ENCODE assay signal across 14 mouse cellular contexts in genomic region chr7:100758718-100759117, GRCm38 (mm10). TPM values are rescaled to one million over a fixed set of nuclear protein-coding genes. Genes with fewer than 3 reads are reported as not detected.
A peak's percentile ranks its signal among the peaks of the same experiment; 100 is the strongest.
DNase-seq lines count a peak whose midpoint lies in the region; ATAC-seq and TF ChIP-seq lines count a peak whose summit lies in the region.
"Had no signal": no experiment of that assay in that cellular context is flagged by ENCODE, and none has a peak within 500 bp of the region (broad histone marks: within the 10 kb centered on the region; RNA-seq: fewer than 3 reads in every experiment).

No protein-coding gene starts in this region.

- no peaks in the 10 kb centered on the region for H3K27me3 ChIP-seq in hindbrain, embryonic 14.5 days (ENCODE audit: control insufficient read depth, insufficient read depth, low read length)
- H3K27me3 ChIP-seq in hindbrain, embryonic 10.5 days (ENCODE audit: insufficient read depth, poor library complexity, severe bottlenecking), result no peaks in the 10 kb centered on the region

- H3K9me3 ChIP-seq in hindbrain, embryonic 14.5 days (ENCODE audit: control insufficient read depth, low read length), result no peaks in the 10 kb centered on the region; the same call in 1 of the 2 replicates
- 0 out of 2 replicates have a peak, but pooled peaks cover 2% of the 10 kb centered on the region for H3K9me3 ChIP-seq in hindbrain, embryonic 10.5 days
- H3K9me3 ChIP-seq: midbrain, embryonic 10.5 days had no signal

- no peak overlapping the region for H3K4me3 ChIP-seq in hindbrain, embryonic 14.5 days (replicated peaks; ENCODE audit: low read length)
- no peak overlapping the region for H3K4me3 ChIP-seq in hindbrain, embryonic 10.5 days
- H3K4me3 ChIP-seq in cortical plate, adult 2 months (ENCODE audit: insufficient read depth, low read length), result no peak overlapping the region
- H3K4me3 ChIP-seq: midbrain, embryonic 10.5 days had no signal

- WGBS in hindbrain, embryonic 14.5 days, result 77% methylated on average over 7 of the region's 7 CpGs
- WGBS in hindbrain, embryonic 10.5 days, result 91% methylated on average over 7 of the region's 7 CpGs

- H3K4me2 ChIP-seq in hindbrain, embryonic 14.5 days (replicated peaks), result no peak overlapping the region
- H3K4me2 ChIP-seq: liver, embryonic 11.5 days had no signal

- ATAC-seq in hindbrain, embryonic 14.5 days (ENCODE audit: low FRiP score), result no peak
- ATAC-seq: lung, postnatal 0 days had no signal

- 0 out of 2 replicates have a peak overlapping the region, but pooled peaks have one; percentile 17 for H3K27ac ChIP-seq in hindbrain, embryonic 14.5 days
- no peak overlapping the region for H3K27ac ChIP-seq in hindbrain, embryonic 10.5 days
- peak overlapping the region; percentile 13; the same call in 1 of the 2 replicates for H3K27ac ChIP-seq in cortical plate, adult 2 months (ENCODE audit: insufficient read depth, low read length)
- H3K27ac ChIP-seq: midbrain, embryonic 10.5 days had no signal

- no peak for TF ChIP-seq CTCF in cortical plate, adult 2 months (IDR thresholded peaks at IDR 0.05; ENCODE audit: extremely low read depth, insufficient read depth, low read length)

- TF ChIP-seq POLR2A in cortical plate, adult 2 months (IDR thresholded peaks at IDR 0.05; ENCODE audit: extremely low read depth, insufficient read depth, low read length), result no peak

- H3K4me1 ChIP-seq in hindbrain, embryonic 14.5 days (replicated peaks; ENCODE audit: control insufficient read depth, insufficient read depth, low read length), result no peaks in the 10 kb centered on the region
- no peaks in the 10 kb centered on the region for H3K4me1 ChIP-seq in hindbrain, embryonic 10.5 days (replicated peaks)
- H3K4me1 ChIP-seq in cortical plate, adult 2 months (ENCODE audit: control insufficient read depth, insufficient read depth, low read length), result peaks cover 3% of the 10 kb centered on the region; the same call in 1 of the 2 replicates
- H3K4me1 ChIP-seq: midbrain, embryonic 10.5 days had no signal

- H3K9ac ChIP-seq in hindbrain, embryonic 14.5 days, result no peak overlapping the region

- no peak for DNase-seq in hindbrain, embryonic 14.5 days (ENCODE audit: low spot score)
- no peak for DNase-seq in hindbrain, embryonic 10.5 days (ENCODE audit: low spot score)
- DNase-seq in cerebellum, adult 11 months, result peak; percentile 62
- DNase-seq in layer of hippocampus, postnatal 14 days (ENCODE audit: low spot score in 2 of 2), result peak; percentile 35 to 40
- no peak for DNase-seq in kidney, postnatal 14 days
- no peak for DNase-seq in adipocyte (ENCODE audit: low spot score)
- no peak for DNase-seq in kidney, postnatal 4 days
- DNase-seq: adrenal gland, postnatal 36 days; heart, adult 18-20 months; thymus, adult 2 months had no signal

- no peaks in the 10 kb centered on the region for H3K36me3 ChIP-seq in hindbrain, embryonic 14.5 days (replicated peaks; ENCODE audit: control insufficient read depth, insufficient read depth)
- peaks cover 6% of the 10 kb centered on the region for H3K36me3 ChIP-seq in hindbrain, embryonic 10.5 days

RNA-seq across cellular contexts. Expression of gene Fam168a, which starts 52.3 kb away (rescaled TPM):
- polyA plus RNA-seq in hindbrain, embryonic 14.5 days (2014; fragmentation: Nextera tagmentation; extraction: Ambion mirVana), result 117 and 124 TPM in 2 replicates
- polyA plus RNA-seq in hindbrain, embryonic 10.5 days (2016; fragmentation: Nextera tagmentation; extraction: Ambion mirVana), result 30.2 and 47.4 TPM in 2 replicates
- polyA plus RNA-seq in cortical plate, adult 2 months (2012; rRNA removed), result 123 and 126 TPM in 2 replicates
- total RNA-seq in layer of hippocampus, postnatal 14 days (2021), result 100 to 1,000 TPM; 271 to 273 TPM

Comparison
In these comparisons a context has a peak if more than half of its experiments do, and no peak if none do; other contexts are left out.
1. DNase-seq: peak in cerebellum, adult 11 months (single experiment) and layer of hippocampus, postnatal 14 days (2 of 2); none in hindbrain, embryonic 14.5 days (single experiment), hindbrain, embryonic 10.5 days (single experiment), kidney, postnatal 14 days (single experiment), adipocyte (single experiment) and kidney, postnatal 4 days (0 of 2).